Comparison of ENCODE assay signal across 24 mouse cellular contexts in the genomic region with DNA sequence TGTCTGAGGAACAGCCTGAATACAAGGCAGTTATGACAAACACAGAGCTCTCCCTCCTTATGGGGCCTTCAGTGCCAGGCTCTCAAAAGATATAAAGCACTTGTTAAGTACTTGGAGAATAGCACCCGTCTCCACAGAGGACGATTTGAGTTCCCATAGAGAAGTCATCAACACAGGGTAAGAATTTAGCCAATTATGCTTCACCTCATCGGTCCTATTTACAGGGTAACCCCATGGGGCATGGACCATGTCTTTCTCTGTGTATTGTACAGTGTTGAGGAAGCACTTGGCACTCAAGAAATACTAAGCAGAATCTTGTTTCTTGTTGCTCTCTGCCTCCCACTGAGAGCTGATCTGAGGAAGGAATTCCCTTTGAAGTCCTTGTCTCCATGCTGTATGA.
"Had no signal": no experiment of that assay in that cellular context is flagged by ENCODE, and none has a peak within 500 bp of the region (broad histone marks: within the 10 kb centered on the region; RNA-seq: fewer than 3 reads in every experiment).

No protein-coding gene starts in this region.

- ATAC-seq: forebrain, embryonic 16.5 days; inflammation-experienced regulatory T-cells, adult 6 months; intestine, embryonic 15.5 days; intestine, postnatal 0 days had no signal

- DNase-seq: gastrocnemius, postnatal 14 days; gastrocnemius, postnatal 36 days; heart, adult 18-20 months; heart, postnatal 10 days; heart, postnatal 4 days; kidney, adult 18-20 months; kidney, adult 8-10 months; kidney, postnatal 10 days; kidney, postnatal 25 days; kidney, postnatal 4 days; liver; liver, embryonic 13.5 days had no signal

- H3K9ac ChIP-seq: heart, embryonic 12.5 days; intestine, embryonic 15.5 days; limb, embryonic 12.5 days; liver, embryonic 13.5 days; liver, embryonic 15.5 days had no signal

- H3K27ac ChIP-seq: heart, embryonic 10.5 days; intestine, embryonic 15.5 days; layer of hippocampus, adult 2 months; left cerebral cortex, adult 2 months; limb, embryonic 10.5 days; limb, embryonic 12.5 days; liver, embryonic 13.5 days; liver, embryonic 15.5 days had no signal

- H3K36me3 ChIP-seq: heart, embryonic 10.5 days; heart, embryonic 12.5 days; intestine, embryonic 15.5 days; limb, embryonic 10.5 days; limb, embryonic 12.5 days; liver, embryonic 13.5 days; liver, embryonic 15.5 days had no signal

- H3K4me3 ChIP-seq: heart, embryonic 10.5 days; heart, embryonic 12.5 days; intestine, embryonic 15.5 days; layer of hippocampus, adult 2 months; left cerebral cortex, adult 2 months; limb, embryonic 10.5 days; limb, embryonic 12.5 days; liver, embryonic 13.5 days; liver, embryonic 15.5 days had no signal

- H3K27me3 ChIP-seq: heart, embryonic 12.5 days; intestine, embryonic 15.5 days; limb, embryonic 12.5 days; liver, embryonic 13.5 days; liver, embryonic 15.5 days had no signal

- H3K4me2 ChIP-seq: heart, embryonic 12.5 days; intestine, embryonic 15.5 days; limb, embryonic 12.5 days; liver, embryonic 11.5 days; liver, embryonic 13.5 days; liver, embryonic 15.5 days had no signal

- H3K4me1 ChIP-seq: heart, embryonic 10.5 days; heart, embryonic 12.5 days; intestine, embryonic 15.5 days; limb, embryonic 10.5 days; limb, embryonic 12.5 days; liver, embryonic 13.5 days; liver, embryonic 15.5 days had no signal

- H3K9me3 ChIP-seq: heart, embryonic 10.5 days; heart, embryonic 12.5 days; intestine, embryonic 15.5 days; limb, embryonic 10.5 days; limb, embryonic 12.5 days; liver, embryonic 13.5 days; liver, embryonic 15.5 days had no signal
